Mouse (Mus musculus): ENCODE data around the gene Eef1akmt2.

The Eef1akmt2 gene

DNA sequence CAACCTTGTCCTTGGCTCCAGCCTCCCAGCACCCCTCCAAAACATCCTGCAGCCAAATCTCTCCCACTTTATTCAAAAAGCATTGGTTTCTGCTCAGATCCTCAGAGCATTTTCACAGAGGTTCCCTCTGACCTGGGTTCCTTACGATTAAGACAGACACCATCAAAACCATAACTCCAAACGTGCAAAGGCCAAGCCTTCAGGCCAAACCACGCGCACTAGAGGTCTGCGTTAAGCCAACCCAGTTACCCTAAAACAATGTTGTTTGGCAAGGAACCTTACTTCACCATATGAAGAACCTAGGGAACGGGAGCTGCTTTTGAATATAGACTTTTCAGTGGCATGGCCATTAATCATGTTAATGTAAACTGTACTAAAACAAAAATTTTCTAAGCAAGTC, 42.8 kb downstream of the Eef1akmt2 start:
- DNase-seq = no peak

DNA sequence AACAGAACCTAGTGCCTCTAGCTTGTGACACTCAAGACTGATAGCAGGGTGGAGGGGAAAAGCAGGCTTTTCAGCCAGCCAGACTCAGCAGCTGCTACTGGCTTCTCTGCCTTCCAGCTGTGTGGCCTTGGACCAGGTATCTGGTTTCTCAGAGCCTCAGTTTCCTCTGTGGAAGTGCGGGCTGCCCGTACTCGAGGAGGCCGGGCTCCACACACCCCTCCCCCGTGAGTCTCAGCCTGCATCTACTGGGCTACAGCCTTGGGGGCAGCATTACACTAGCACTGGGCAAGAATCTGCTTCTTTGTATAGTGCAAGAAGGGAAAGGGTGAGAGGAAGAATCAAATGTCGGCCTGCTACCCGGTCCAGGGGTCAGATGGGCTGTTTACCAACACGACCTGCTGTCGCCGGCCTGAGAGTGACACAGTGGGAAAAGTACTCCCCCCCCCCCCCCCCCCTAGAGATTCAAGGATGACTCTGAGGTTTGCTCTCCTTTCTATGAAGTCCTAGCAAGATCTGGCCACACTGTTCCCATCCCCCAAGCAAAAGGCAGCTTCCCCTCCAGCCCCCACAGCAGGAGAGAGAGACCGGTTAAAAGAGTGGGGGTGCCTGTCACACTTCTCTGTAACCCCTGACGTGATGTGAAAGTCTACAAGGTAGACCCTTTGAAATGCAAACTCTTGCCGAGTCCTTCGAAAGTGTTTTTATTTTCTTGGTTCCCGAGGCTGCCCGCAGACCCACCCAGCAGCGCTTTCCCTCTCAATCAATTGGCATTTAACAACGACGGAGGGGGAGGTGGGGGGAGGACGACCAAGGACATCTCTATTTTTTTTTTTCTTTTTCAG, 43.4 kb downstream of the Eef1akmt2 start:
- peak; percentile 57 for DNase-seq

DNA sequence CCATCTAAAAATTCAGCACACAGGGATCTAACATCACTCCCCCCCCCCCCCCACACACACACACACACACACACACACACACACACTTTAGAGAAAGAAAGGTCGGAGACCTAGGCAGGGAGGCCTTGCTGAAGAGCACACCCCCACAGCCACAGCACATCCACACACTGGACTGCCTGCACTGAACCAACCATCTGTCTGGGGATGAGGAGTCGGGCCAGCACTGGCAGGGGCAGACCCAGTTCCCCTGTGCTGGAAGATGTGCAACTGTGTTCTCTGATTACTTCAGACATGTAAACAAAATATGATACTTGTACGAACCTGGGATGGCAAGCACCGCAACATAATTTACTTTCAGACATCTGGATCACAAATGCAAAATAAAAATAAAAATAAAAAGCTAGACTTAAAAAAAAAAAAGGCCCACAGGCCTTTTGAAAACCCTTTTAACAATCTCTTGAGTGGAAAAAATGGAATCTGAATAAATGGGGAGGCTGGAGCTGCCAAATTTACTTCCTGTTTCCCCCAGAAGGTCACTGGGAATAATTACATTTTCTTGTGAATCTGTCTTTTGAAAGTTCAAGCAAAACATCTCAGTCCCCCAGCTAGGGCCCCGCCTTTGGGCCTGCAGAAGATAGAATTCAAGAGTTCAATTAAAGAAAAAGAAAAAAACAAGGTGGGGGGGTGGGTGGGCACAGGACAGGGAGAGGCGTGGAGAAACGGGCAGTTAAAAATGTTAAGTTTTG, 44.2 kb downstream of the Eef1akmt2 start:
- no peak for DNase-seq

DNA sequence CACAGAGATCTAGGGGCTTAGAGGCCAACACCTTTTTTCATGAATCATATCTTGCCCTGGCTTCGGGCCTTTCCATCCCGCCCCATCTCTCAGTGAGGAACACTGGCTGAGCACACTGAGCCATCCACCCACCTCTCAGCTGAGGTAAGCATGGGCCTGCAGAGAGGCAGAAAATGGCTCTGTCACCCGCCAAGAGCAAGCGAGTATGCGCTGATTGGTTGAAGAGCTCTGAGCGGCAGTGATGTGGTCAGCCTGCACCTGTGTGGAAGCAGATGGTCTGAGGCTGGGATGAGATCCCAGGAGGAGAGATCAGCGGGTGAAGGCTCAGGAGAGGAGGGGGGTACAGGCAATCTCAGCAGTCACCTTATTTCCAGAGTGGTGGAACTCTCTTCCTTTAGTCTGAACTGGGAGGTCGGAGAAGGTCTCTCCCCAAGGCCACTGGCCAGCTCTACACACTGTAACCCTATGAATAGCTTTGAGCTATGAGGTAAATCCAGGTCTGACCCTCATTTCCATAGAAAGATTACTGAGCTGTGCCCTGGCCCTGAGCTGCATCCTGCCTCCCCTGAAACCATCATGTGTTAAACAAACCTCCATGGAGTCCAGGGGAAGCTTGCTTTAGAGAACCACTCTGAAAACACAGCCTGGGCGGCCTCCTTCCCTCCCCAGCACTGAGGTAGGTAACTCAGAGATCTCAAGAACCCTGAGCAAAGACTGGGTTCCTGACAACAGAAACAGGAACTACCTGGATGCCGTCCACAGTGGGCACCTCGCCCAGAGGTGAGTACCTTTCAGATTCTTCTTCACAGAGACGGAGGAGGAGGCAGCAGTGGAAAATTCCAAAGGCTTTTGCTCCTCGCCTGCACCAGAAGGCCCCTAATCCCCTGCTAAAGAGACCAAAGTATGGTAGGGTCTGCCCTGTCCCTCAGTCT, 45.3 kb downstream of the Eef1akmt2 start:
- no peak for DNase-seq

DNA sequence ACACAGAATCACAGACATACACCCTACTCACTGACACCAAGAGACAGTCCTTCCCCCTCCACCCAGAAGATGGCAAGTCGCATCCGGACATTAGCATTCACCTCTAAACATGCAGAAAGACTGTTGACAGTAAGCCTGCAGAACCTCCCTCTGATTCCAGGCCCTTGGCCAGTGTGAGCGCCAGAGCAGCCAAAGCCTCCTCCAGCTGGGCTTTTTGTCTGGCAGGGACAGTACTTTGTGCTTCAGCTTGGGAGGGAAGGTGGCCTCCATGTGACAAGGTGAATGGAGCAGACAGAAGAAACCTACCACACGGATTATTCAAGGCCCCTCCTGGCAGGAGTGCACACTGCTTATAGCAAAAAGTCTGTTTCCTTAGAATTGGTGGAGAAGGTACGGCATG, 46.2 kb downstream of the Eef1akmt2 start:
- no peak for DNase-seq

DNA sequence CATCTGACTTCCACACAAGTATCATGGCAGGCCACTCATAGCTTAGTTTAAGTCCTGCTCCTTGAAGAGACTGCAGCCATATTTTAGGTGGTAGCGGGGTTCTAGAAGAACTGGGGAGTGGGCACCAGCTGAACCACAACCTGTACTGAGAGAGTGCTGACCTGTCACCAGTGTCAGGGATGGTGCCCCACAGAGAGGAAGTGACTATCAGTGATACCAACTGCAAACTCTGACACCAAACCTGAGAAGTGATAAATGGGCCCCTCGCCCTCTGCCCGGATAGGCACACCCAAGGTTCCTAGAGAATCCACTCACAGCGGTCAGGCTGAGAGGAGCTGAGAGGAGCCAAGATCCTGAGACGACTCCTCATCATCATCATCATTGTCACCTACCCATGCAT, 47.5 kb downstream of the Eef1akmt2 start:
- DNase-seq = no peak

DNA sequence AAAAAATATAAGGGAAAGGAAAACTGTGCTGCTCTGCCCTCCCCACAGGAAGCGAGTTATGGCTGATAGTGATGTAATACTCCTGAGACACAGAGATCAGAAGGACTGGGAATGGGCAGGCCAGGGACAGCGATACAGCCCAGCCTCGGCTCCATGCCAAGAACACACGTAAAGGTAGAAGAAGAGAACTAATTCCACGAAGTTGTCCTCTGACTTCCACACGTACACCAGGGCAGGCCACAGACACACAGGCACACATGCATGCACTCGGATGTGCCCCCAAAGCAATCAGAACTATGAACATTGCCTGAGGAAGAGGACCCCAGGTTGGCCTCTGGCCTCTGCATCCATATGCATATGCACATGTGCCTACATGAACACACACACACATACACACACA, 48.0 kb downstream of the Eef1akmt2 start:
- DNase-seq = no peak

DNA sequence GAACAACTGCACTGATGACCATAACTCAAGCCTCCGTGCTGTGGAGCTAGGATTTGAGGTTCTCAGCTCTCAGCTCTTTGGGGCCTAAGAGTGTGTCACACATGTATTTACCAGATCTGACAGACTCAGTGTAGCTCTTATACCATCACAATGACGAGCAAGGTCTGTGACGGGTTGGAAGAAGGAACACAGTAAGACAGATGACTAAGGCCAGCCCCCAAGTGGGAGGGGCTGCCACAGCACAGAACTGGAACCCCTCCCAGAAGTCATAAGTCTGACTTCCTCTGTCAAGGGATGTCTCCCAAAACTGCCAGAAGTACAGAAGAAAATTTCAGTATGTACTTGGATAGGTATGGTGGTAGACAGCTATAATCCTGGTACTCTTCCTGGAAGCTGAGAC, 48.5 kb downstream of the Eef1akmt2 start:
- DNase-seq = peak; percentile 51

DNA sequence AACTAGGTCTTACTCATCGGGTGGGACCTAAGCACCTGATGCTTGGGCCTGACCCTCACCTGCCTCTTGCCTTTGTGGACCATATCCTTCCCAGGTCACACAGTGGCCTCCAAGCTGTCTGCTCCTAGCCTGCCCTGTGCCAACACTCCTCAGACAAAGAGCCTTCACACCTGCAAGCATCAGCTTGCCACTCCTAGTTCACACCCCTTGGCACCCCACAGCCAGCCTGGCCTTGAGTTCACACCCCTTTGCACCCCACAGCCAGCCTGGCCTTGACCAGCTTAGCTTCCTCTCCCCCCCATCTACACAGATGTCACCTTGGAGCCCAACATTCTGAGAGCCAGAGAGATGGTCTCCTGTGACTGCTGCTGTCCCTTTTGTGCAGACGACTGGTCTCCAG, 49.1 kb downstream of the Eef1akmt2 start:
- no peak for DNase-seq

DNA sequence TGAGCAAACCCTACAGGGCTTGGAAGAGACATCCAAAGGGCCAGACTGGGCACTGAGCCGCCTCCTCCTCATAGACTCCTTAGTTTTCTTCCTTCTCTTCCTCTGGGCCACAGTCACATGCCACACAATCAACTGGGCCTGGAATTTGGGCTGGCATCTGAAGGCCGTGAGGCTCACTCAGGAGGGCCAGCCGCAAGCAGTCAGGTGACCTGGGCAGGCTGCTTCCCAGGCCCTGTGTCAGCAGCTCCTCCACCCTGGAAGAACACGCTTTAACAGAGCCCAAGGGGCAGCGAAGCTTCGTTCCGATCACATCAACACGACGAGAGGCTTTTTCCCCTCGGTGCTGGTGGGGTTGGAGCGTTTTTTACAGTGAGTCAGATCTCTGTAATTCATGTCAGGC, 49.8 kb downstream of the Eef1akmt2 start:
- DNase-seq = no peak

DNA sequence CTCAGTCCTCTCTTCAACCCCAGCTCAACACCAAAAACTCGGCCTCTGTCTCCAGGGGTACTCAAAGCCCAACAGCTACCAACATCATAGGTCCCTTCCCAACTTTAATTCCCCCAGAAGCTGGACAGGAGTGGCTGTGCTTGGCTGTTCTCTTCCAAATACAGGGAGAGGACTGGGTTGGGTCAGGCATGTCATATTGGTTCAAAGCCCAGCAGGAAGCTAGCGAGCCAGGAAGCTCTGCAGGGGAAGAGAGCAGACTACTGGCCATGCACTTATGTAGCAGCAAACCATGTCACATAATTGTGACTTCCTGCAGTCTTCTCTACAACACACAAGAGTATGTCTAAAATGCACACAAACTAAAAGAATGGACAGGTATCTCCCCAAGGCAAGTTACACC, 50.4 kb downstream of the Eef1akmt2 start:
- no peak for DNase-seq

DNA sequence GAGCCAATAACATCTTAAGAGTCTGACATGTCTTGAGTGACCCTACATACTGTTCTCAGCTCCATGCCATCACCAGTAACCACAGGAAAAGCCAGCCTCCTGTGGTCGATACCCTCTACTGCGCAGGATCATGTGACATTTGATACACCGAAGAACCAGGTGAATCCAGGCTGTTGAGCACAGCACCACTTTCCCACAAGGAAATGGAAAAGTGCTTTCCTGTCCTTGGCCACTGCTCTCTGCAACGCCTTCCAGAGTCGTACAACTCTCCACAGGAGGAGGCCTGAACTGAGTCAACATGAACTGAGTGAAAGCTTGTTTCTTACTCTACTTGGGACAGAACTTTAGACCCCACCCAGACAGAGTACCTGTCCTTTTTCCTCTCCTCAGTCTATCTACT, 51.0 kb downstream of the Eef1akmt2 start:
- DNase-seq = no peak

DNA sequence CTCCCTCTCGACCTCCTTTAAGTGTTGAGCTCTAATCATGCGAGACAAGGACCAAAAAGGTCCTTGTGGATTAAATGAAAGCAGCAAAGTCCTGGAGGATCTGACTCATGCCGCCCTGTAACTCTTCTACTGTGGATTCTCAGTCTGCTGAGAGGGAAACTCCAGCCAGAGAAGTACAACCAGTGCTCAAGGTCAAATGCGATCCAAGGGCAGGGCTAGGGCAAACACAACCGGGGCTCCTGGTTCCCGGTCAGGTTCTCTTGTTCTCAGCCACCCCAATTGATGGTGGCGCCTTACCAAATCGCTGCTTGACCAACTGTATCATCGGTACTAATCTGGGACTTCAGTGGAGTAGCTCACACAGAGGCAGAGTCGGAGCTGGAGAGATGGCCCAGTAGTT, 51.6 kb downstream of the Eef1akmt2 start:
- no peak for DNase-seq

DNA sequence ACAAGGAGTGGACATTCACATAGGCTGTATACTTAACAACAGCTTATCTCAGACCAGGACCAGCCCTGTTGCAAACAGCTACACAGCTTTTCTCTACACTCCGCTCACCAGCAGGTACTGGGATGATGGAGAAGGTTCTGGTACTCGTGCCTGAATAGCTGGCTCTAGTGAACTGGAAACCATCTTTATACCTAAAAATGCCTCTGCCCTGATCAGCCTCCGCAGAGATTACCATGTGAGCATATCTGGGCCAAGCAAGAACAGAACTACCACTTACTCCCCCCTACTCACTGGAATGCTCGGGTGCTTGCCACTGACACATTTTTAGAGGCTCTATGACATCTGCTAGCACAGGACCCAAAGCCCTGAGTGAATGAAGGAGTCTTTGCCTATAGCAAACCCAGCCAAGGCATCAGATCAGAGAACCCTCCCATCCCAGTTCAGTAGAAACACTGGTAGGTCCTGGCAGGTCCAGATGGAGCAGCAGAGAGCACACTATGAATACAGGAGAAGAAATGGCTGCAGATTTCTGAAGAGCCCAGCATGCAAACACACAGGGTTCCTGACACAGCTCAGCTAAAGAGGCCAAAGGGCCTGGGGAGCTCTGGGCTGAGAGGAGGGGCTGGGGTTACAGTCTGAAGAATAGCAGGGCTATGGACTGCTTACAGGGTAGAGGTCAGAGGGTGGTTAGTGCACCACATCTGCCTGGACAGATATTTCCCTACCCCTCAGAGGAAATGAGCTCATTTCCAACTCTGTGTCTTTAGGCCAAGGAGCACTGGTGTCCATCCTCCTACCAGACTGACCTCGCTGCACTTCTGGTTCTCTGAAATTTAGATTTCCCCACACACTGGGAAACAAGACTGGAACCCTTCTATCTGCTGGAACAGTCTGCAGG, 53.1 kb downstream of the Eef1akmt2 start:
- DNase-seq = no peak

DNA sequence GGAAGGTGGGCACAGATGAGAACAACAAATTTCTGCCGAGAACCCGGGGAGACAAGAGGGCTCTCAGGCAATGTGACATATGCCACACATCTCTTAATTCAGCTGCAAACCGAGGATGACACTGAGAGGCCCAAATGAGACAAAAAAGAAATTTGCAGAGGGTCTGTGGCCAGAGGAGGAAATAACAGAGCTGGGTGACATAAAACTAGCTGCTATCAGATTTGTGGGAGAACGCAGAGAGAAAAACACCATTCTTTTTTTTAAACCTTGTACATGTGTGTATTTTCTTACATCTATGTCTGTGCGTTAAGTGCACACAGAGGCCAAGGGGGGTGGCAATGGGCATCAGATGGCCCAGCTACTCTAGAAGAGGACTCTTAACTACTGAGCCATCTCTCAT, 57.3 kb downstream of the Eef1akmt2 start:
- no peak for DNase-seq

DNA sequence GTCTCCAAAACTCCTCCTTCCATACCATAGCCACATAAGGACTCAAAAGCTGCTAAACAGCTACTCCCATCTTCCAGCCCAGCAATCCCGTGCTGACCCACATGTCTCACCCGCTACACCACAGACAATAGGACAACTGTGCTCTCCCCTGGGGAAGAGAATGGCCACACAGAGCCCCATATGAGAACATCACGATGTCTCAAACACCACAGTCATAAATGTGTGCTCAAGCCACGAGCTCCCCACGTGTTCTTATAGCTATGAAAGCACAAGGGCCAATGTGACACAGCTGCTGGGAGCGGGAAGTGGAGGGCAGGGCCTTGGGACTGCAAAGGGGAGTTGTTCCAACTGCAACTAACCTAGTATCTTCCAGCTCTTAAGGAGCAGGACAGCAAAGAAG, 59.0 kb downstream of the Eef1akmt2 start:
- no peak for DNase-seq

DNA sequence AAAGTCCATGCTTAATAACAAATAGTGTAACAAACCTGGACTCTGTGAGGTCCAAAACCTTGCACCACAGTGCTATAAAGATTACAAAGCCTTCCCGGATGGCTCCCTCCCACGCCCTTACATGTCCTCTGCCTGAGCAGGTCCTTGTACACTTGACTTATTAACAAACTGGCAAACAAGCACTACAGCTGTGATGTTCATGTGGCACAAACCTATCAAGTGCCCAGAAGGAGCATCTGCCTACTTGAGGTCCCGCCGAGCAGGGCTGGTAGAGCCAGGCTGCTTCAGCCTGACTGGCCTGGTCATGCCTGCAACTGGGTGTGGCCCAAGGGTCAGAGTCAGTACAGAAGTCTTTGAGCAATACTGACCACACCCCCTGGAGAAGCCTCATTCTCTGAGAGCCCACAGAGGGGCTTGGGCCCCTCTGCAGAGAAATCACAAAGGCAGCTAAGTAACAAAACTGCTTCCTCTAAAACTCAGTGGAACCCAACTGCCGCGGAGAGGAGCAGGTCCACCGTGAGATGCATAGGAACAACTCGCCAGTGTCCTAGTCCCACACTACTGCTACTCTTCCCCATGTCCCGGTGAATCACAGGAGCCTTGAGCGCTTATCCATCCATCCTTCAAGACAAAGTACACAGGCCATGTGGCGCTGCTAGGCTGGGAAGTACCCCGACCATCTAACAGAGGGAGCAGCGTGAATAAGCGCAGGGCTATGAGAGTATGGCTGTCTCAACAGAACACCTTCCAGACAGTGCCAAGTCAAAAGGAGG, 61.8 kb downstream of the Eef1akmt2 start:
- DNase-seq = no peak

DNA sequence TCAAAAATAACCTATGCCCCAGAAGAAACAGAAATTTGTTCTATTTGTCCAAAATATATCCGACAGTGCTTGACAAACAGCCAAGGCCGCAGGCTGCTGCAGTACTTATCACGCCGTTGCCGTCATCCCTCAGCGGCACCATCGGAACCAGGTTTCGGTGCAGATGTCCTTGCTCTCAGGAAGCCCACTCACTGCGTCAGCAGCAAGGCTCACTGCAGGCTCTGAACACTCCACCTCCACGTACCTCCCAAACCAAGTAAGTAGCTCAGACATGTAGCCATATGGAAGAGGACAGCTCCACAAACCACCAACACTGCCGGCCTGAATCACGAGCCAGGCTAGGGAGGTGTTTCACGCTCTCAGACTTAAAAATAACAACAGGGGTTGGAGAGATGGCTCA, 63.6 kb downstream of the Eef1akmt2 start:
- DNase-seq = no peak

DNA sequence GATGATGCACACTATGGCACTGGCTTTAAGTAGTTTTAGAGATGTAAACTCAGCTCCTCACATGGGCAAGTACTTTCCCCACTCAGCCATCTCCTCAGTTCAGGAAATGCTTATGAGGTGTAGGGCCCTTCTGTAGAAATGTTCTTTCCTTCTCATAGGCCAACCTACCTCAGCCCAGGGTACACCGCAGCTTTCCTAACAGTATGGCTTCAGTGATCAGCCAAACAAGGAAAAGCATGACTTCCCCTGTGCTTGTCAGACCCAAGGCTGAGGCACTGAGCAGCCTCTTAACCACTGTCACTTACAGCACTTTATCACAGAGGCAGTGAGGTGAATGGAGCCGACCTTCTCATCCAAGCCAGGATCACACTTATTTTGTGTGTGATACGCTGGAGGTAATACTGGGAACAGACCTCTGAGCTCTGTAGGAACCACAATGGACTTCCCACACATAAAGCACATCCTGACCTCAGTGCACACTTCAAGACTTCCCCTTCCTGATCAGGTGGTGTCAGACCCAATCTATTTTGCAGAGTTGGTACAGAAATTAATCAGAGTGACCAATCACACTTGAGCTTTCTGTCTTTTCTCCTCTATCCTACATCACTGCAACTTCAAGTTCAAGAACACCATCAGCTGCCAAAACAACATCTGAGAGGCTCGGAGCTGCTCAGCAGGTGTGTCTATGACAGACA, 64.8 kb downstream of the Eef1akmt2 start:
- no peak for DNase-seq

DNA sequence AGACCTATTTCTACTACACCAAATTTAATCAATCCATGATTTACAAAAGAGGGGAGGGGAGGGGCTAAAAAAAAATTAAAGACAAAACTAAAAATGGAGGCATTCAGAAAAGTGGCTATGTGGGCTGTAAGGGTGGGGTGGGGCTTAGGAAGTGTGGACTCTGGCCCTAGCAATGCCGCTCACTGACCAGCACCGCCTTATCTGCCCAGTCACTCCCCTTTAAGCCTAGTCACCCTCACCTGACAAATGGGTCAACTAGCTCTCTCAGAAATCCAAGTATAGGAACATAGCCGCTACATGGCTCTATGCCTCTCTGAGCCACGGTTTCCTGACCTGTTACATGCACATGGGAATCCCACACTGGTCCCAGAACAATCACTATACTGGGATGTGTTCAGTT, 65.5 kb downstream of the Eef1akmt2 start:
- no peak for DNase-seq

DNA sequence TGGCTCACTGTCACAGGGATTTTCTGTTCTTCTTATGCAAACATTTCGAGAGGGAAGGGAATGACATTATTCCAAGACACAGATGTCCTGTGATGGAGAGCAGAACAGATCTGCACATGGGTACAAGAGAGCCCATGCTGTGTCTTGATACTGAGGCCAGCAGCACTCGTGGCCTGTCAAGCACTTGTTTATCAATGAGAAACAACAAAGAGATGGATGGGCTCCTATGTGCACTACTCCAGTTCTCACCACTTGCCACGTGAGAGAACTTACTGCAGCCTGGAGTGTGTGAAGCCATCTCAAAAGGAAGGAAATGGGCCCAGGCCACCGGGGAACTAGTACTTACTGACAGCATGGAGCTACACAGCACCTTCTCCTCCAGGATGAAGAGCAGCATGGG, 66.0 kb downstream of the Eef1akmt2 start:
- DNase-seq = no peak
